Mouse (Mus musculus): ENCODE results near the gene Trmu. TPM values are rescaled to one million over a fixed set of nuclear protein-coding genes. Genes with fewer than 3 reads are reported as not detected.

The Trmu gene
- polyA plus RNA-seq, 2 experiments: 12.7 to 15.2 TPM

GRCm38 (mm10) chr15:85879498-85879895 lies 385 bp downstream of the Trmu start:
- H3K9ac ChIP-seq (replicated peaks): peak overlapping the region; percentile 85
- ATAC-seq (ENCODE audit: insufficient read depth) (peak; percentile 58; the same call in 1 of the 2 replicates), DNase-seq (ENCODE audit: low read depth in 3 of 3, low spot score in 3 of 3) (no peak)
- H3K9me3 ChIP-seq (ENCODE audit: control insufficient read depth, low read length): no peaks in the 10 kb centered on the region
- H3K4me3 ChIP-seq (ENCODE audit: insufficient read depth in 1 of 2, low read depth in 2 of 2, low read length in 2 of 2): peak overlapping the region; percentile 64 to 91
- H3K4me2 ChIP-seq (ENCODE audit: low read depth): peak overlapping the region; percentile 89
- H3K27ac ChIP-seq: peak overlapping the region; percentile 14
- H3K36me3 ChIP-seq (replicated peaks; ENCODE audit: control insufficient read depth, insufficient read depth, low read depth): peaks cover 27% of the 10 kb centered on the region
- peaks cover 2 to 5% of the 10 kb centered on the region in 2 experiments; a peak in 1 of 4 replicates for H3K4me1 ChIP-seq (replicated peaks; ENCODE audit: control insufficient read depth in 2 of 2, insufficient read depth in 2 of 2, low read length in 1 of 2)
- under 1% methylated on average over 18 of the region's 18 CpGs for WGBS (ENCODE audit: insufficient replicate concordance)
- H3K27me3 ChIP-seq (ENCODE audit: control insufficient read depth, insufficient read depth, low read length): no peaks in the 10 kb centered on the region
- TF ChIP-seq EP300 (IDR thresholded peaks at IDR 0.05; ENCODE audit: low read depth): no peak
- no peak for TF ChIP-seq CTCF (IDR thresholded peaks at IDR 0.05; ENCODE audit: low read depth)

GRCm38 (mm10) chr15:85885606-85886005 lies 6.5 kb downstream of the Trmu start:
- DNase-seq (ENCODE audit: low read depth in 3 of 3, low spot score in 3 of 3) (no peak), ATAC-seq (ENCODE audit: insufficient read depth) (no peak)
- Histone ChIP-seq H3K9me3 (ENCODE audit: control insufficient read depth, low read length) (no peaks in the 10 kb centered on the region), H3K36me3 (replicated peaks; ENCODE audit: control insufficient read depth, insufficient read depth, low read depth) (peaks cover 5% of the 10 kb centered on the region), H3K4me2 (ENCODE audit: low read depth) (no peak overlapping the region), H3K4me1 (replicated peaks; ENCODE audit: control insufficient read depth in 2 of 2, insufficient read depth in 2 of 2, low read length in 1 of 2) (no peaks in the 10 kb centered on the region), H3K27ac (no peak overlapping the region), H3K9ac (replicated peaks) (no peak overlapping the region), H3K4me3 (ENCODE audit: insufficient read depth in 1 of 2, low read depth in 2 of 2, low read length in 2 of 2) (no peak overlapping the region), H3K27me3 (ENCODE audit: control insufficient read depth, insufficient read depth, low read length) (no peaks in the 10 kb centered on the region)
- TF ChIP-seq CTCF (IDR thresholded peaks at IDR 0.05; ENCODE audit: low read depth) (no peak), EP300 (IDR thresholded peaks at IDR 0.05; ENCODE audit: low read depth) (no peak)
- WGBS (ENCODE audit: insufficient replicate concordance): 69% methylated on average over 5 of the region's 5 CpGs

- 25% methylated on average over 4 of the region's 4 CpGs for WGBS (ENCODE audit: insufficient replicate concordance)
- Histone ChIP-seq H3K27ac (no peak overlapping the region), H3K9me3 (ENCODE audit: control insufficient read depth, low read length) (no peaks in the 10 kb centered on the region), H3K27me3 (ENCODE audit: control insufficient read depth, insufficient read depth, low read length) (no peaks in the 10 kb centered on the region), H3K9ac (replicated peaks) (no peak overlapping the region), H3K36me3 (replicated peaks; ENCODE audit: control insufficient read depth, insufficient read depth, low read depth) (peaks cover 16% of the 10 kb centered on the region), H3K4me2 (ENCODE audit: low read depth) (no peak overlapping the region), H3K4me1 (replicated peaks; ENCODE audit: control insufficient read depth in 2 of 2, insufficient read depth in 2 of 2, low read length in 1 of 2) (no peaks in the 10 kb centered on the region), H3K4me3 (ENCODE audit: insufficient read depth in 1 of 2, low read depth in 2 of 2, low read length in 2 of 2) (no peak overlapping the region)
- no peak for TF ChIP-seq EP300 (IDR thresholded peaks at IDR 0.05; ENCODE audit: low read depth)
- no peak for TF ChIP-seq CTCF (IDR thresholded peaks at IDR 0.05; ENCODE audit: low read depth)
- DNase-seq (ENCODE audit: low read depth in 3 of 3, low spot score in 3 of 3) (no peak), ATAC-seq (ENCODE audit: insufficient read depth) (no peak)
Measured at GRCm38 (mm10) chr15:85889235-85889634, 10.1 kb downstream of the Trmu start.

- H3K36me3 ChIP-seq (replicated peaks; ENCODE audit: control insufficient read depth, insufficient read depth, low read depth): peaks cover 16% of the 10 kb centered on the region
Measured at GRCm38 (mm10) chr15:85891971-85892370, 12.9 kb downstream of the Trmu start.

GRCm38 (mm10) chr15:85892498-85893118 lies 13.5 kb downstream of the Trmu start:
- no peaks in the 10 kb centered on the region for H3K9me3 ChIP-seq (ENCODE audit: control insufficient read depth, low read length)
- H3K27ac ChIP-seq: no peak overlapping the region
- H3K27me3 ChIP-seq (ENCODE audit: control insufficient read depth, insufficient read depth, low read length): no peaks in the 10 kb centered on the region
- ATAC-seq (ENCODE audit: insufficient read depth): no peak
- peaks cover 16% of the 10 kb centered on the region for H3K36me3 ChIP-seq (replicated peaks; ENCODE audit: control insufficient read depth, insufficient read depth, low read depth)
- TF ChIP-seq CTCF (IDR thresholded peaks at IDR 0.05; ENCODE audit: low read depth) (no peak), EP300 (IDR thresholded peaks at IDR 0.05; ENCODE audit: low read depth) (no peak)
- DNase-seq (ENCODE audit: low read depth in 3 of 3, low spot score in 3 of 3): no peak
- H3K4me1 ChIP-seq (replicated peaks; ENCODE audit: control insufficient read depth in 2 of 2, insufficient read depth in 2 of 2, low read length in 1 of 2): no peaks in the 10 kb centered on the region
- no peak overlapping the region for H3K4me3 ChIP-seq (ENCODE audit: insufficient read depth in 1 of 2, low read depth in 2 of 2, low read length in 2 of 2)
- H3K9ac ChIP-seq (replicated peaks): no peak overlapping the region
- 78% methylated on average over 13 of the region's 13 CpGs for WGBS (ENCODE audit: insufficient replicate concordance)
- H3K4me2 ChIP-seq (ENCODE audit: low read depth): no peak overlapping the region

More at GRCm38 (mm10) chr15:85891971-85892370, 12.9 kb downstream of the Trmu start:
- no peak overlapping the region for H3K4me3 ChIP-seq (ENCODE audit: insufficient read depth in 1 of 2, low read depth in 2 of 2, low read length in 2 of 2)
- H3K9ac ChIP-seq (replicated peaks): no peak overlapping the region
- no peak overlapping the region for H3K27ac ChIP-seq
- DNase-seq (ENCODE audit: low read depth in 3 of 3, low spot score in 3 of 3) (no peak), ATAC-seq (ENCODE audit: insufficient read depth) (no peak)
- no peaks in the 10 kb centered on the region for H3K27me3 ChIP-seq (ENCODE audit: control insufficient read depth, insufficient read depth, low read length)
- TF ChIP-seq EP300 (IDR thresholded peaks at IDR 0.05; ENCODE audit: low read depth) (no peak), CTCF (IDR thresholded peaks at IDR 0.05; ENCODE audit: low read depth) (no peak)
- H3K9me3 ChIP-seq (ENCODE audit: control insufficient read depth, low read length): no peaks in the 10 kb centered on the region
- no peak overlapping the region for H3K4me2 ChIP-seq (ENCODE audit: low read depth)
- WGBS (ENCODE audit: insufficient replicate concordance): 83% methylated on average over 10 of the region's 10 CpGs
- H3K4me1 ChIP-seq (replicated peaks; ENCODE audit: control insufficient read depth in 2 of 2, insufficient read depth in 2 of 2, low read length in 1 of 2): no peaks in the 10 kb centered on the region
